Mouse (Mus musculus) adrenal gland, postnatal 14 days (tissue): ENCODE results near the gene Tmem8b. TPM values are rescaled to one million over a fixed set of nuclear protein-coding genes. Genes with fewer than 3 reads are reported as not detected.

Experiments
- DNase-seq: peaks from one replicate; pipeline ENCODE4 v3.0.0; 2021; ENCODE audit warnings: mixed read lengths
- total RNA-seq: library from RNA; stranded (reverse); gene quantifications from 2 replicates; pipeline ENCODE4 v1.2.3, GENCODE M21; 2021

Tmem8b gene
- total RNA-seq, 1 experiment from 2014 or later, result 9.9 TPM

DNA sequence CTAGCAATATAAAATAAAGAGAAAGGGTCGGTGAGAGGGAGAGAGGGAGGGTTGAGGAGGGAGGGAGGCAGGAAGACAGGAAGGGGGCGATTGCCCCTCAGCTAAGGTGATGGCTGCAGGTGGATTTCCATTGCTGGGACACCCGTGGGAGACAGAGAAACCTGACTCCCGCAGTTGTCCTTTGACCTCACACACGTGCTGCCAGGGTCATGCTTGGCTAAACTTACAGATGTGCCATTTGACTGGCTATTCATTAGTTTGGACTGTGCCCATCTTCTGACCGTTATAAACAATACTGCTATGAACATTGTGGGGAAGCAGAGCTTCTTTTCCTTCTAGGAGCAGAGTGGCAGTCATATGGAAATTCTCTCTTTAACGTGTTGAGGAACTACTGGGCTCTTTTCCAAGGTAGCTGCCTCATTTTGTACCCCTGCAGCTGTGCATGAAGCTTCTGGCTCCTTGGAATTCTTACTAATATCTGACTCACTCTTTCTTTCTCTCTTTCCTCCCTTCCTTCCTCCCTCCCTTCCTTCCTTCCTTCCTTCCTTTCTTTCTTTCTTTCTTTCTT lies 45.0 kb downstream of the Tmem8b start:
- DNase-seq, result no peak

DNA sequence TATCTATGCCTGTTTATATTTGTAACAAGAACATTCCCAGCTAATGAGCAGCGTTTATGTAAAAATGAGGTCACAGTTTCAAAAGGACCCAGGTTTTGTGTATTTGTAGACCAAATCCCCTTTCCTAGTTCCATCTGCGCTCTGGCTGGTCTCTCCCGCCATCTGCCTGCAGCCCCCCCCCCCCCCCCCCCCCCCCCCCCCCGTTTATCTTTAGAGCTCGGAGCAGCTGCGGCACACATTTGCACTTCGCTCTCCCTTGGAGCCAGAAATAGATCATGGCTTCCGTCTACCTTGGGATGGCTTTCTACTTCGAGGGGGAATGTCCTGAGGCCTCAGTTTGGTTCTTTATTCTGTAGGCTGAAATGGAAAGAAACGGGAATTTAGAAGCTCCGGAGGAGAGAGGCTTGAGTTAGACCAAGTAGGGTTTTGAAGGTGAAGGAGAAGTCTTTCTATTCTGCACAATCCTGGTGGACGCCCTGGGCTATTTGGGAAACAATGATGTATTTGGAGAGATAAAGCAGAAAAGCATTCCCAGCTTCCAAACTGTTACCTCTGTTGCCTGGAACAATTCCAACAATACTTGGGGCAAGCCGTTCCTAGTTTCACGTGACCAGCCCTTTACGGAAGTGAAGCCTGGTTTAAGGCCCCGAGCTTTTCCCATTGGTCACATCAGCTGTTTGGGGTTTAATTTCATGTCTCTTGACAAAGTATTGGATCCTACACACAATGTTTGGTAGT lies 51.9 kb downstream of the Tmem8b start:
- no peak for DNase-seq

DNA sequence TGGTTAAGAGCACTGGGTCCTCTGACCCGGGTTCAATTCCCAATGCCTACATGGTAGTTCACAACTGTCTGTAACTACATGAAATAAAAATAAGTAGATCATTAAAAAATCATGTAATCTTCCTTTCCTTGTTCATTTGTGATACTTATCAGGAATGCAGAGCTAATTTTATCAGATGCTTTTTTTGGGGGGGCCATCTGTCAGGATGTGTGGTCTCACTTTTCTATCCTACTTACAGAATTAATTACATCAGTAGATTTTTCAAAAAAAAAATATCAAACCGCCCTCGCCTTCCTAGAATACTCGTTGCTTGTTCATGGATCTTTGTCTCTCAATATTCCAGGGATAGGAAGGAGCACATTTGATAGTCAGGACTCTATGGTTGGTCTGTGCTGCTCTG lies 53.4 kb downstream of the Tmem8b start:
- no peak for DNase-seq

DNA sequence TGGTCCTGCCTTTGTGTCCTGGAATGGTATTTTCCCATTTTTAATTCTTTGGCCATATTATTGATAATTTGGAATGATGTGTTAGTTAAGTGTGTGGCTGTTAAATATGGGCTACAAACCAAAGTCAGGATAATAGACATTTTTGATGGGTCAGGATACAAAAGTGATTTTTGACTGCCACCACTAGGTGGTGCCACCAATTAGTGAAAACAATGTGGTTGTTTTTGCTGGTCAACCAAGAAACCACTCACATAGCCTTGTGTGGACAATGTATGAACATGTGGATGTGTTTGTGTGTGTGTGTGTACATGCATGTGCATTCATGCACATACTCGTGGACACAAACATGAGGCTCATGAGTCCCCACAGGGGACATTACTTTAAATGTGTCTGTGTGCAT lies 56.0 kb downstream of the Tmem8b start:
- peak; percentile 77 for DNase-seq

DNA sequence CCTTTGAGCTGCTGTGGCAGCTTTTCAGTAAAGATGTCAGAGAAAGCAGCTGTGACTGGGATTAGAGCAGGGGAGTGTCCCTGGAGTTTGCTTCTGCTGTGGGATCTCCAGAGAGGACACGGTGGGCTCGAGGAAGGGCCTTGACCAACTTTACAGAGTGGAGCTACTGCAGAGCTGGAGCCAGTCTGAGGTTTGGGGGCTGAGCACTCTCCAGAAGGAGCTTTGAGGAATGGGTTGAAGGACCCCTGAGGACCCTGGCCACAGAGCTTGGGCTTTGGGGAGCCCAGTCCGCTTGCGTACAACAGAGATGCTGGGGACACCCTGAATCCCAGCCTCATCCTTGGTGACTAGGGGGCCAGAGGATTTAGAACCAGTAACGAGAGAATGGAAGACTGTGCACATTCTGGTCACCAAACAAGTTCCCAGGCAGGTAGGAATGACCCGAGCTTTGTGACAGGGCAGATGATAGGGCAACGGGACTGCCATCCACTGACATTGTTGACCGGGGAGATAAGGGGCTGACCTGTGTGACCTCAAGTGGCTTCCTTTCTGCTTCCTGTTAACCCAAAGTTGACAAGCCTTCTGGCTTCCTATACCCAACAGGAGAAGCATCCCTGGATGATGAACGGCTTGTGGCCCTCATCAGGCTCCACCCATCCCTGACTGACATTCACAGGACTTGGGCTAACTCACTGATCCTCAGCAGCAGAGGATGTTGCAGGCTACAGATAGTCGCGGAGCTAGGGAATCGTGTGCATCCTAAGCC lies 57.6 kb downstream of the Tmem8b start:
- DNase-seq, result peak; percentile 40

DNA sequence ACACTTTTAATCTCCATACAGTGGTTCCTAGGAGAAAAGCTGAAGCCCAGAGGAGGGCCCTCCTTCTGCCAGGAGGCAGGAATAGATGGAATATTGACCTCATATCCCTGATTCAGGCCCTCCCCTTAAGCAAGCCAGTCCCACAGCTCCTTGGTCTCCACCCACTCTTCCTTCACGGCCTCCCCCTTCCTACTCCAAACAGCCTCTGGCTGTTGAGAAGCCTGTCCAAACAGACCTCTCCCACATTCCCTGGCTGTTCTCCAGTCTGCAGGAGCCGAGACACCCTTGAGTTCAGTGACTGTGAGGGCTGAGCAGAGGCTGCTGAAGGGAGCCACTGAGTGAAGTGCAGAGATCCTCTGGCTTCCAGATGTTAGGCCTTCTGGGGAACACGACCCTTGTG lies 58.2 kb downstream of the Tmem8b start, which contains the start of gene Hrct1:
TSS of gene Hrct1 (plus strand) at position 194 of the 400 bp plus-strand sequence.
- peak; percentile 79 for DNase-seq

DNA sequence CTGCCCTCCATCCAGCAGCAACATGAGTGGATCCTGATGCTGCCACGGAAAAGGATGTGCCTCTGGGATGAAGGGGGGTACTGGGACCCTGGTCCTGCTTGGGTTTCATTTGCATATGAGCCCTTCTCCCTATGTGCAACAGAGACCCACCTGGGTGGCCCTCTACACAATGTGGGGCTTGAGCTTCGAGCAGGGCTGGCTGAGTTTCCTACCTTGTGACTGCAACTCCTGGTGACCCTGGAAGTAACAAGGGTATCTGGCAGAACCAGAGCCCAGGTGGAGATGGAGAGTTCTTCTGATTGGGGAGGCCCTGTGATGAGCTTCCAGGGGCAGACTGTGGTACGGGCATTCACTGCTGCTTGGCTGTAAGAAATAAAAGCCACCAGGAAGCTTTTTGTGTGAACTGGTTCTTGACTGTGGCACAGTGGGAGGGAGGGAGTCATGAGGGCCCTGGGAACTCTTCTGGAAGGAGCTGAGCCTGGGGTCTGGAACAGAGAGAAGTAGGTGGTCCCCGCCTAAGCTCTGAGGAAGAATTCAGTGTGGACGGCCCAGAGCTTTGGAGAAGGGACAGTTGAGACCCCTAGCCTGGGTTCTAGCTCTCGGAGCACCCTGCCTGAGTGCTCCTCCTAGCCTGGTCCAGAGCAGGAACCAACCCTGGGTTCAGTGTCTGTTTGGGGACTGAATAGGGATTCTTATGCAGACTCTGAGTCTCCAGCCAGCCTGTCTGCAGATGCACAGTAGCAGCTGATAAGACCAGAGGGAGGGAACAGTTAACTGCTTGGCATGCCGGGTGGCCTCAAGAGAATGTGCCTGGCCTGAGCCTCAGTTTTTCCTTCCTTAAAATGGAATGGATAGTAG lies 59.2 kb downstream of the Tmem8b start:
- DNase-seq, result no peak

DNA sequence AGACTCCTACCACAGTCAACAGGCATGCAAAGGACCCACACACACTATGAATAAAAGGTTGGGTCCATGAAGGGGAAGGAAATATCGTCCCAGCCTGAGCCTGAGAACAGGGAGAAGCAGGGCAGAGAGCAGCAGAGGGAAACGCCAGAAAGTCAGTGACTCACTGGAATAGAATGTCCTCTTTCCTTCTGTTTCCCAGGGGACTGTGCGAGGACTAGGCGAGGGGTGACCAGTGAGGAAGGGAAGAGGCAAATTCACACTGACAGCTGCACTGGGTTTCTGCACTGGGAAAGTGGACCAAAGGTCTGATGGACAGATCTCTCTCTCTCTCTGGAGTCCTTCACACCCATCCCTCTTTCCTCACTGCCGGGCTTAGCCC lies 59.8 kb downstream of the Tmem8b start:
- DNase-seq, result peak; percentile 83

DNA sequence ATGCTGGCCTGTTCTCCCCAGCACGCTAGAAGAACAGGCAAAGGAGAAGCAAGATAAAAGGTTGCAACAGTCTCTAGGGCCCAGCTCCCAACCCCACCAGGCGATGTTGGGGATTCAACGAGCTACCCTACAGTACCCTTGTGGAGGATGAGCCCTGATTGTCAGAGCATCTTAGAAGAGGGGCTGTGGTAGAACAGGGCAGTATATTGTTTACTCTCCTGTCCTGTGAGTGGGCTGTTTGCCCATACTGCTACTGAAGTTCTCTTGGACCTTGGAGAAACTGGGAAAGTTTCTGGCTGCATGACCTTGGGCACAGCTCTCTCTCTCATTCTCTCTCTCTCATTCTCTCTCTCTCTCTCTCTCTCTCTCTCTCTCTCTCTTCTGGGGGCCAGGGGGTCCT lies 60.4 kb downstream of the Tmem8b start:
- DNase-seq, result no peak

DNA sequence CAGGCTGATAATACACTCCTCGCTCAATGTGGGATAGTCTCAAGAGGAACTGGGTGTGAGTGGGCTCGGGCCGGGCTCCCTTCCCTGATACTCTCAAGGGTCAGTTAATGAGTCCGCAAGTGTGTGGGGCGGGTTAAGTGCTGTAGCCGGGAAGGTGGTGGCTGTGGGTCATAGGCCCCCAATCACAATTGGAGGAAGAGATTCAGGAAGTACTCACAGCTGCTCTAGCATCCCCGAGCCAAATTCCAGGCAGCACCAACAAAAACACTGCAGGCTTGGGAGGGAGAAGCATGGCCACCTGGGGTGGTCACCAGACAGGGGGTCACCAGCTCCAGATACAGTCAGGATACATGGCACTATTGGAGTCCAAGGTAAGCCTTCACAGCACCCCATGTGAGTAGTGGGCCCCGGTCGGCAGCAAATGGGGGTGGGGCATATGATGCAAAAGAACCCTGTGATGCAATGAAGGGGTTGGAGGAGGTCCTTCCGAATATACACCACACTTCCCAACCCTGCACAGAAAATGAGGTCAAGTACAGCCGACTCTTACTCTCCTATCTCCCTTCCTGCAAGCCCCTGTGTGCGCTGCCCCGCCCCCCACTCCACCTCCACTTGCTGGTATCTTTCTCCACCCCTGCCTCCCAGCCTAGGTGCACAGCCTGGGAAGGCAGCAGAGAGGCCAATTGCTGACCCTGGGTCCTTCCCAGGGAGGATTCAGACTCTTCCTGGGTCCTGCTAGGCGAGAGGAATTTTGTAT lies 61.2 kb downstream of the Tmem8b start, which contains the start of gene Spaar:
TSS of gene Spaar (plus strand) at position 241 of the 757 bp plus-strand sequence.
- peak; percentile 61 for DNase-seq

DNA sequence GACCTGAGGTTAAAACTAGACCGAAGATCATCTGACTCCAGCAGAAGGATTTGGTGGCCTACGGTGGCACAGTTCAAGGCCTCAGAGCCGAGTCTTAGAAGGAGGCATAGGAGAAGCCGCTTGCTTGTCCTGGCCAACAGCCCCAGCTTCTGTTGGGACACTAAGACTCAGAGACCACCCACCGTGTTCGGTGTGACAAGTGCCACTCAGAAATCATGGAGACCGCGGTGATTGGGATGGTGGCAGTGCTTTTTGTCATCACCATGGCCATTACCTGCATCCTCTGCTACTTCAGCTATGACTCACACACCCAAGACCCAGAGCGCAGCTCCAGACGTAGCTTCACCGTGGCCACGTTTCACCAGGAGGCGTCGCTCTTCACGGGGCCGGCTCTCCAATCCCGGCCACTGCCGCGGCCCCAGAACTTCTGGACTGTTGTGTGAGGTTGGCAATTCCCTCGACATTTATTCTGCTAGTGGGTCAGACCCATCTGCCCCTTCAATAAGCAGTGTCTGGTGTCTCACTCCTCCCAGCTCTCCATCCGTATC lies 62.1 kb downstream of the Tmem8b start:
- no peak for DNase-seq

DNA sequence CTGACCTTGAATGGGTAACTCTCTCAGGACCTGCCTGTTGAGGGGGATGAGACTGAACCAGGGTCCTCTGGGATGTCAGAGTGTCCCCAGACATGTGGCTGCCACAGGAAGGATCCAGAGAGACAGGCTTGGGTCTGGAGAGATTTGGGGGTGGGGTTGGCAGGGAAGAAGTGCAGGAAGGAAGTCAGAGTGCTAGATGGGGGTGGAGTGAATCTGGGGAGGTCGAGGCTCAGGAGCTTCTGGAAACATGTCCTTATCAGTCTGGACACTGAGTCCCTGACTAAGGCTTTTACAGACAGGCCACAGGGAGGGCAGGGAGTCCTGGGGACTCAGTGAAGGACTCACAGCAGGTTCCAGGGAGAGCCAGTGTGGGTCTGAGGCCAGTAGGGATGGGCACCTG lies 63.4 kb downstream of the Tmem8b start:
- no peak for DNase-seq

DNA sequence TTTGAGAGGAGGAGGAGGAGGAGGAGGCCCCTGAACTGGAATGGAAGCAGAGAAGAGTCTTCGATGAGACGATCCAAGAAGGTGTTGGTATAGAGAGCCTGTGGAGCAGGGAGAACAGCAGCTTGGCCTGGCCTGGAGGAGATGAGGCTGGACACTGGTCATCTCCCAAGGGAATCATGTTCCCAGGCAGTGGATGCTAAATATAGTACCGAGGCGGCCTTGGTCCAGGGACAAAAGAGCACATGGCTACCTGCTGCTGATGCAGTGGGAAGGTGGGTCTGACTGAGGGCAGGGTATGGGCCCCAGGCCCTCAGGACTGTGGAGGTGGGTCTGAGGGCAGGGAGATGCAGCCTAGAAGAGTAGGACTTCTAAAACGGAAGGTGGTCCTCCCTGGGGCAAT lies 64.4 kb downstream of the Tmem8b start:
- DNase-seq, result no peak

DNA sequence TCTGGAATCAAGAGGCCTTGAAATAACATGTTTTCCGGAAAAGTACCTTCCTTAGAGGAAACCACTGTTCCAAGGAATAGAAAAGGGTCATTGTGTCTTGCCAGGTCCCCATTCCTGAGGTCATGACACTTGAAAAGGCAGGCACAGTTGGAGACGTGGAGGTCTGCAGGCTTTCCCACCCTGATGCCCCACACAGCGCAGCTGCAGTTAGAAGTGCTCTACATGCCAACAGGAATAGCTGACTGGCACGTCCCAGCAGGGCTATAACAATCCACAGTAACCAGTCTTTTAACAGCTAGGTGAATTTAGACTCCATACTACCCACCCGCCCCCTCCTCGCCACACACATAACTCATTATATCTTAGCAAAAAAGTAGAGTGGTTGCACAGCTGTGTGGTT lies 68.4 kb downstream of the Tmem8b start:
- no peak for DNase-seq

DNA sequence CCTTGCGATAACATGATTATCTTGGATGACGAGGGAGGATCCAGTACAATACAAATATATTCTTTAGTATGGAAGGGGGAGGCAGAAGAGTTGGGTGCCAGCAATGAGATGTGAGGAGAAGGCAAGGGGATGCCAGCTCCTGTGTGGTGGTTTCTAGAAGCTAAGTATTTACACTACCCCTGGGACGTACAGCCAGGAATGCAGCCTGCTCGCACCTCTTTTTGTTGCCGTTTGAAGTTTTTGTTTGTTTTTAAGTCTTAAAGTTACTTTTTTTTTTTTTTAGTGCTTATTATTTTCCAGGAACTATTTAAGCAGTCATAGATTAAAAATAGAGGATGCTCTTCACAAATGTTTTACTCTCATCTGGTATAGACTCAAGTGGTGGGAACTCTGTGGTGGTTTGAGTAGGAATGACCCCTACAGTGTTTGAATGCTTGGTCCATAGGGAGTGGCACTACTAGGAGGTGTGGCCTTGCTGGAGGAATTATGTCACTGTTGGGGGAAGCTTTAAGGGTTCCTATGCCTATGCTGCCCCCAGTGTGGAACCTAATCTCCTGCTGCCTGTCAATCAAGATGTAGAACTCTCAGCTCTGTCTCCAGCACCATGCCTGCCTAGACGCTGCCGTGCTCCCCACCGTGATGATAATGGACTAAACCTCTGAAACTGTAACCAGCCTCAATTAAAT lies 70.4 kb downstream of the Tmem8b start:
- DNase-seq, result no peak

DNA sequence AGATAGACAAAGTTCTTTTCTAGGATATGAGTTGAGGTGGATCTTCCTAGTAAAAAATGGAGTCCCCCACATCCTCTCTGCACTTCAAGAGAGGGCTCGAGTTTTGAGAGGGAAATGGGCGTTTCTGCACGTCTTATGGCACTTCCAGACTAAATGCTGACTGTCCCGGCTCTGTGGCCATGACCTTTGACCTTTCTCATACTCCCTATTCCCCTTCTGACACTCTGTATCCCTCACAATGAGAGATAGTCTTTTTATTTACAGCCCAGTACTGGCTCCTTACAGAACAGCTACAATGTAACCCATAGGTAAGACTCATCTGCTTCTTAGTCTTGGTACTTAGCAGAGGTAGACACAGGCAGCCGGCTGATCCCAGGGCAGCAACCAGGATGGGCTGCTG lies 72.8 kb downstream of the Tmem8b start:
- DNase-seq, result no peak
